Mouse (Mus musculus): ENCODE data around the gene Wdr59.

DNA sequence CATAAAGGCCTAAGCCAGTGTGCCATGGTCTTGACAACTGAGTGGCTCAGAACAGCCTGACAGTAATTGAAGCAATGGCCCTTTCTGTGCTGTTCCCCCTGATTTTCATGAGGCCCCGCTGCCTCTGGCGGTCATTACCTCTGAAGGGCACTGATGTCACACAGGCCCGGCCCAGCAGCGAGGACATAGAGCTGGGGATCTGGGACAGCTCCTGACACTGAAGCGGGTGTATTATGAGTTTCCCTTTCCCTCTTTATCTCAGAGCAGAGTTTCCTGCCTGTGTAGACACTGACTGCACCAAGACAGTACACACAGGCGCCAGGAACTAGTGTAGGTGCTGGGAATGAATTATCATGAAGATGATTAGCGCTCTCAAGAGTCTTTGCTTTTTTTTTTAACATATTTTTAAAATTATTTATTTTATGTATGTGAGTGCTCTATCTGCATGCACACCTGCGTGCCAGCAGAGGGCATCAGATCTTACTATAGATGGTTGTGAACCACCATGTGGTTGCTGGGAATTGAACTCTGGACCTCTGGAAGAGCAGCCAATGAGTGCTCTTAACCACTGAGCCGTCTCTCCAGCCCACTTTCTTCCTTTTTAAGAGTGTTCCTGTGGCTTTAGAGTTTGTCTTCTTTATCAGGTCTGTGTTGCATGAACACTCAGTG, 22.0 kb upstream of the Wdr59 start:
- TF ChIP-seq CTCF (IDR thresholded peaks at IDR 0.05; ENCODE audit: low read depth) (peak; percentile 38), EP300 (optimal IDR thresholded peaks at IDR 0.05) (no peak)

Measured in stomach, postnatal 0 days (tissue).